Mouse (Mus musculus) ovary, postnatal 14 days (tissue): ENCODE measurements around the gene Tppp2.

Experiments used
- DNase-seq: peaks from one replicate; pipeline ENCODE4 v3.0.0; 2022; ENCODE audit warnings: low spot score

The Tppp2 gene

DNA sequence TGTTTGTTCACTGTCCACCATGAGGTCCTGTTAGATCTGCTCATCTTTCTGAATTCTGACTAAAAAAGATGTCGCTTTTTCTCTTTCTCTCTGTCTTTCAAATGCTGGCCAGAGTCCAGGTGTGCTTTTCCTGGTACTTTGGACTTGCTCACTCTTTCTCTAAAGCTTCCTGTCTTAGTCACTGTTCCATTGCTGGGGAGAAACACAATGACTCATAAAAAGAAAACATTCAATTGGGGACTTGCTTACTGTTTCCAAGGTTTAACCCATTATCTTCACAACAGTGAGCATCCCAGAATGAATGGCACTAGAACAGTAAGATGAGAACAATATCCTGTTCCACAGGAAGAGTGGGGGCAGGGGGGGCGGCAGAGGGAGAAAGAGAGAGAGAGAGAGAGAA is 42.1 kb downstream of the Tppp2 start:
- DNase-seq = no peak

GRCm38 (mm10) chr14:51967400-51967799 is 49.2 kb downstream of the Tppp2 start:
- no peak for DNase-seq
